ENCODE assay signal across 29 mouse cellular contexts in the genomic region with DNA sequence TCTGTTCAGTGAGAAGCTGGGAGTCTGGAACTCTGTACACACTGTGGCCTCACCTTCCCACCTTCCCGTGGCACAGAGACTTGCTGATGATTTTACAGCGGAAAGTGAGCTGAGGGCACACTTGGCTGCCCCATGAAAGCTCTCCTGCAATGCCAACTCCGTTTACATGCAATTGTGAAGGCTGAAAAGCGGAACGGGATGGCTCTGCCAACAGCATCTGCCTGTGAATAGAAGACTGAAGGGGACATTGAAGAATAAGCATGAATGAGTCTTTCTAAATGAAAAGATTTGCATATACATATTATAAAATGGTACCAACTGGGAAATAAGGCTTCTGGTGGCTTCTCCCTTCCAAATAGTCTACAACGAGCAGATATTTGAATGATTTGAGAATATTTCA. TPM values are rescaled to one million over a fixed set of nuclear protein-coding genes. Genes with fewer than 3 reads are reported as not detected.
A peak's percentile ranks its signal among the peaks of the same experiment; 100 is the strongest.
DNase-seq lines count a peak whose midpoint lies in the region; ATAC-seq and TF ChIP-seq lines count a peak whose summit lies in the region.
"Had no signal": no experiment of that assay in that cellular context is flagged by ENCODE, and none has a peak within 500 bp of the region (broad histone marks: within the 10 kb centered on the region; RNA-seq: fewer than 3 reads in every experiment).

No protein-coding gene starts in this region.

- no peaks in the 10 kb centered on the region for H3K9me3 ChIP-seq in forebrain, postnatal 0 days (ENCODE audit: low read length)
- no peaks in the 10 kb centered on the region for H3K9me3 ChIP-seq in forebrain, embryonic 13.5 days (replicated peaks)
- no peaks in the 10 kb centered on the region for H3K9me3 ChIP-seq in E14TG2a.4 (ENCODE audit: low read length)
- no peaks in the 10 kb centered on the region for H3K9me3 ChIP-seq in ES-E14 (ENCODE audit: control insufficient read depth, insufficient read depth, low read depth, low read length)
- H3K9me3 ChIP-seq: embryonic facial prominence, embryonic 12.5 days; G1E; kidney, embryonic 15.5 days; limb, embryonic 10.5 days; limb, embryonic 15.5 days; liver, embryonic 13.5 days; neural tube, embryonic 13.5 days had no signal

- peak; percentile 72 for ATAC-seq in forebrain, postnatal 0 days
- no peak for ATAC-seq in forebrain, embryonic 13.5 days
- ATAC-seq: CD4-positive, CD25-positive, alpha-beta regulatory T cell, adult 4 months; lung, postnatal 0 days had no signal

- peak; percentile 60 for DNase-seq in forebrain, postnatal 0 days
- DNase-seq in layer of hippocampus, adult 2 months (ENCODE audit: low spot score in 2 of 2): no peak
- DNase-seq in layer of hippocampus, adult 9-11 months: no peak
- DNase-seq in ES-E14 (ENCODE audit: low read depth, low spot score): no peak
- DNase-seq in spleen, postnatal 10 days (ENCODE audit: low spot score in 2 of 2): no peak
- DNase-seq: adrenal gland, adult 8-10 months; cerebellum, adult 8-10 months; cerebellum, postnatal 36 days; embryo, embryonic 11 days; gastrocnemius, postnatal 14 days; heart, postnatal 14 days; kidney, adult 18-20 months; kidney, postnatal 25 days; liver, embryonic 13.5 days; lung, adult 18-20 months; lung, postnatal 4 days; thymus, postnatal 4 days had no signal

- H3K4me2 ChIP-seq in forebrain, postnatal 0 days (ENCODE audit: low read depth): no peak overlapping the region
- no peak overlapping the region for H3K4me2 ChIP-seq in forebrain, embryonic 13.5 days
- H3K4me2 ChIP-seq: embryonic facial prominence, embryonic 12.5 days; kidney, embryonic 15.5 days; limb, embryonic 15.5 days; liver, embryonic 13.5 days; neural tube, embryonic 13.5 days had no signal

- no peak overlapping the region; the same call in none of the 2 replicates for H3K27ac ChIP-seq in forebrain, postnatal 0 days (ENCODE audit: low read depth, low read length)
- no peak overlapping the region for H3K27ac ChIP-seq in forebrain, embryonic 13.5 days
- H3K27ac ChIP-seq in layer of hippocampus, adult 2 months: peak overlapping the region; percentile 46
- H3K27ac ChIP-seq in ES-E14 (ENCODE audit: insufficient read depth, low read depth, low read length, poor library complexity, severe bottlenecking): peak overlapping the region; percentile 34; the same call in 1 of the 2 replicates
- H3K27ac ChIP-seq: embryonic facial prominence, embryonic 12.5 days; kidney, embryonic 15.5 days; limb, embryonic 10.5 days; limb, embryonic 15.5 days; liver, embryonic 13.5 days; neural tube, embryonic 13.5 days had no signal

- H3K4me1 ChIP-seq in forebrain, postnatal 0 days (ENCODE audit: insufficient read depth): no peaks in the 10 kb centered on the region
- H3K4me1 ChIP-seq in forebrain, embryonic 13.5 days: peaks cover 41% of the 10 kb centered on the region
- H3K4me1 ChIP-seq in E14TG2a.4 (replicated peaks; ENCODE audit: low read depth, low read length) (peaks cover 67% of the 10 kb centered on the region), ES-E14 (ENCODE audit: control insufficient read depth in 2 of 2, insufficient read depth in 2 of 2, low read length in 2 of 2, poor library complexity in 1 of 2) (peaks cover 3 to 30% of the 10 kb centered on the region in 2 experiments; a peak in 3 of 4 replicates)

- H3K36me3 ChIP-seq in forebrain, postnatal 0 days (ENCODE audit: insufficient read depth): no peaks in the 10 kb centered on the region
- H3K36me3 ChIP-seq in forebrain, embryonic 13.5 days (ENCODE audit: poor library complexity, severe bottlenecking): no peaks in the 10 kb centered on the region
- no peaks in the 10 kb centered on the region for H3K36me3 ChIP-seq in E14TG2a.4 (ENCODE audit: insufficient read depth, low read length)
- no peaks in the 10 kb centered on the region for H3K36me3 ChIP-seq in ES-E14 (ENCODE audit: control insufficient read depth, insufficient read depth, low read length, poor library complexity, severe bottlenecking)
- H3K36me3 ChIP-seq: embryonic facial prominence, embryonic 12.5 days; G1E; kidney, embryonic 15.5 days; limb, embryonic 10.5 days; limb, embryonic 15.5 days; liver, embryonic 13.5 days; neural tube, embryonic 13.5 days had no signal

- WGBS in forebrain, postnatal 0 days: 22% methylated on average over 6 of the region's 6 CpGs
- WGBS in forebrain, embryonic 13.5 days: 47% methylated on average over 6 of the region's 6 CpGs

- H3K4me3 ChIP-seq in forebrain, postnatal 0 days (ENCODE audit: low read depth, low read length): no peak overlapping the region
- H3K4me3 ChIP-seq in forebrain, embryonic 13.5 days: no peak overlapping the region
- H3K4me3 ChIP-seq in layer of hippocampus, adult 2 months: no peak overlapping the region
- H3K4me3 ChIP-seq in E14TG2a.4 (replicated peaks; ENCODE audit: low read length) (0 out of 2 replicates have a peak overlapping the region, but pooled peaks have one; percentile 13), ES-E14 (ENCODE audit: insufficient read depth in 1 of 2, low read depth in 1 of 2, low read length in 2 of 2, poor library complexity in 1 of 2, severe bottlenecking in 1 of 2) (no peak overlapping the region; a peak in 1 of 4 replicates)
- H3K4me3 ChIP-seq: embryonic facial prominence, embryonic 12.5 days; kidney, embryonic 15.5 days; limb, embryonic 10.5 days; limb, embryonic 15.5 days; liver, embryonic 13.5 days; megakaryocyte, embryonic 14.5 days; neural tube, embryonic 13.5 days had no signal

- in situ Hi-C loops in ES-E14 (cut with MboI; ENCODE audit: low sequenced_read_pairs in 2 of 2, unreplicated experiment in 2 of 2): no loop called here

- no peak for TF ChIP-seq CTCF in forebrain, postnatal 0 days (IDR thresholded peaks at IDR 0.05; ENCODE audit: low read depth)
- no peak for TF ChIP-seq CTCF in layer of hippocampus, adult 2 months (conservative IDR thresholded peaks at IDR 0.05)
- no peak for TF ChIP-seq CTCF in E14TG2a.4 (conservative IDR thresholded peaks at IDR 0.05; ENCODE audit: low read length)

- H3K27me3 ChIP-seq in forebrain, postnatal 0 days (ENCODE audit: insufficient read depth, low read length): no peaks in the 10 kb centered on the region
- no peaks in the 10 kb centered on the region for H3K27me3 ChIP-seq in forebrain, embryonic 13.5 days
- peaks cover 12% of the 10 kb centered on the region for H3K27me3 ChIP-seq in E14TG2a.4 (ENCODE audit: insufficient read depth, low read length)

- H3K9ac ChIP-seq in forebrain, postnatal 0 days: no peak overlapping the region
- H3K9ac ChIP-seq in forebrain, embryonic 13.5 days: no peak overlapping the region
- H3K9ac ChIP-seq in ES-E14 (ENCODE audit: insufficient read depth, low read depth, low read length, poor library complexity, severe bottlenecking): peak overlapping the region; percentile 23; the same call in 1 of the 2 replicates
- H3K9ac ChIP-seq: embryonic facial prominence, embryonic 12.5 days; kidney, embryonic 15.5 days; limb, embryonic 15.5 days; liver, embryonic 13.5 days; neural tube, embryonic 13.5 days had no signal

TF ChIP-seq in ES-E14, 5 proteins besides CTCF, POLR2A, EP300 and RAD21:
- no peak for TF ChIP-seq MAFK (IDR thresholded peaks at IDR 0.05; ENCODE audit: insufficient read depth, low read depth, low read length)
- no peak for TF ChIP-seq ZC3H11A (IDR thresholded peaks at IDR 0.05; ENCODE audit: borderline replicate concordance, low read depth, low read length)
- no peak for TF ChIP-seq CHD2 (IDR thresholded peaks at IDR 0.05; ENCODE audit: low read depth, low read length)
- no peak for TF ChIP-seq HCFC1 (IDR thresholded peaks at IDR 0.05; ENCODE audit: borderline replicate concordance, insufficient read depth, low read length)
- no peak for TF ChIP-seq ZNF384 (IDR thresholded peaks at IDR 0.05; ENCODE audit: low read depth, low read length)

RNA-seq across cellular contexts. Expression of a gene that starts 10.4 kb away (rescaled TPM):
- total RNA-seq in forebrain, postnatal 0 days (2014; rRNA removed): 1.2 and 4.2 TPM in 2 replicates
- polyA plus RNA-seq in forebrain, postnatal 0 days (2015; fragmentation: Nextera tagmentation; extraction: Ambion mirVana): 10.6 and 12.8 TPM in 2 replicates
- polyA plus RNA-seq in forebrain, embryonic 13.5 days (2015; fragmentation: Nextera tagmentation; extraction: Ambion mirVana): 1.2 and 2.0 TPM in 2 replicates
- total RNA-seq in layer of hippocampus, adult 2 months (2021): 10 to 100 TPM; 67.0 to 73.9 TPM
- 17.1 and 17.3 TPM in 2 replicates for total RNA-seq in ES-E14 (2012; rRNA removed)
- total RNA-seq: G1E; granulocyte monocyte progenitor cell, adult 5-6 weeks had no signal
- polyA plus RNA-seq: CD4-positive, CD25-positive, alpha-beta regulatory T cell, adult 4 months; G1E; limb, embryonic 15.5 days had no signal

RNA-seq across cellular contexts. Expression of a gene that starts 31.0 kb away (rescaled TPM):
- total RNA-seq in forebrain, postnatal 0 days (2014; rRNA removed): 40.0 and 50.7 TPM in 2 replicates
- polyA plus RNA-seq in forebrain, postnatal 0 days (2015; fragmentation: Nextera tagmentation; extraction: Ambion mirVana): 83.9 and 96.1 TPM in 2 replicates
- polyA plus RNA-seq in forebrain, embryonic 13.5 days (2015; fragmentation: Nextera tagmentation; extraction: Ambion mirVana): 75.3 and 76.3 TPM in 2 replicates
- total RNA-seq in layer of hippocampus, adult 2 months (2021): 10 to 100 TPM; 30.7 to 32.1 TPM
- total RNA-seq in ES-E14 (2012; rRNA removed): 57.4 and 80.4 TPM in 2 replicates

Comparison
In these comparisons a context has a peak if more than half of its experiments do, and no peak if none do; other contexts are left out.
1. H3K27ac ChIP-seq: peak in layer of hippocampus, adult 2 months (single experiment) and ES-E14 (single experiment); none in forebrain, postnatal 0 days (single experiment) and forebrain, embryonic 13.5 days (single experiment).